Mouse (Mus musculus): ENCODE measurements at regions not wholly inside any gene's neighbourhood (a gene's known extent, or its start where the extent isn't known, plus 50 kb on each side); places are given as distances from the start of the nearest gene placed in this dataset.

DNA sequence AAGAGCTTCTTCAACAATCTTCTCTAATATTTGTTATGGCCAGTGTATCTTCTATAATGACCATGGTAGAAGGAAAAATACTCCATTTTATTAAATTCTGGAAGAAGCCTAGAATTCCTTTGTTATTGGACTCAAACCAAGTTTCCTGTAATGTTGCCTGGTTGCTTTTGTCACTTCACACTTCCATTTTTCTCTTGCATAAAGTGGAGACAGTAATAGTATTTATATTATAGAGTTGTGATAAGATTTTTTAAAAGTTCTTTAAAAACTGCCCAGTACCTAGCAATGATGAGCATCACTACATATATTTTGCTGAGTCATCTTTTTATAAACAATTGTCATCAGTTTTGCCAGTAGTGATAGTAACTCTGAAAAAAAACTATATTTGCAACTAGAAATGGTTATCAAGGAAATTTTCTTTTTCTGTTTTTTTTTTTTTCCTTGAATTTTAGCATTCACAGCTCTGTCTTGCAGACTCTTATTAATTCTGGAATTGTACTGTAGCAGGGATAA lies 415.2 kb upstream of the Aga start:
- Histone ChIP-seq H3K4me1 (ENCODE audit: control insufficient read depth, insufficient read depth, low read length) (no peaks in the 10 kb centered on the region), H3K4me3 (replicated peaks; ENCODE audit: insufficient read depth, low read depth, low read length) (no peak overlapping the region), H3K27me3 (ENCODE audit: control insufficient read depth, insufficient read depth, low read length) (no peaks in the 10 kb centered on the region), H3K27ac (ENCODE audit: insufficient read depth, low read length) (no peak overlapping the region)
- DNase-seq = no peak
- TF ChIP-seq CTCF (IDR thresholded peaks at IDR 0.05; ENCODE audit: borderline replicate concordance, insufficient read depth, low read depth, low read length) (no peak), POLR2A (IDR thresholded peaks at IDR 0.05; ENCODE audit: borderline replicate concordance, insufficient read depth, low read length) (no peak)

DNA sequence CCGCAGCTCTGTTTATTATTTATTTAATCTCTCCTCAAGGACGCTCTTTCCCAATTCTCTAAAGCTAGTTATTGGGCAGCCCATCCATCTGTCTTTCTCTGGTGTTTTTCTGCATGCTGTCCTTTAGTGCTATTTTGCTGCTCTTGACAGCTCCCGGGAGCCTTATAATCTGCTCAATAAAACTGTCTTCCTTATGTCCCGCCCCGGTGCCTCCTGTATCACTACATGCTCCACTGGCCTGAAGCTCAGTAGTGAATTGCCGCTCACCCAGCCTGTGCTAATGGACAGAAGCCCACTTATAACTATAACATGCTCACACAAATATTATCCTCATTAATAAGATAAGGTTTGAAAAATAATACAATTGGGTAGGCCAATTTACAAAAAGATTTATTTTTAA lies 371.5 kb upstream of the Aga start:
- DNase-seq = no peak
- WGBS = 78% methylated on average over 6 of the region's 6 CpGs
- TF ChIP-seq POLR2A (IDR thresholded peaks at IDR 0.05; ENCODE audit: borderline replicate concordance, insufficient read depth, low read length) = no peak
- TF ChIP-seq CTCF (IDR thresholded peaks at IDR 0.05; ENCODE audit: borderline replicate concordance, insufficient read depth, low read depth, low read length) = no peak
- no peak overlapping the region for H3K4me3 ChIP-seq (replicated peaks; ENCODE audit: insufficient read depth, low read depth, low read length)
- H3K27ac ChIP-seq (ENCODE audit: insufficient read depth, low read length) = no peak overlapping the region
- H3K27me3 ChIP-seq (ENCODE audit: control insufficient read depth, insufficient read depth, low read length) = no peaks in the 10 kb centered on the region
- H3K4me1 ChIP-seq (ENCODE audit: control insufficient read depth, insufficient read depth, low read length) = no peaks in the 10 kb centered on the region

DNA sequence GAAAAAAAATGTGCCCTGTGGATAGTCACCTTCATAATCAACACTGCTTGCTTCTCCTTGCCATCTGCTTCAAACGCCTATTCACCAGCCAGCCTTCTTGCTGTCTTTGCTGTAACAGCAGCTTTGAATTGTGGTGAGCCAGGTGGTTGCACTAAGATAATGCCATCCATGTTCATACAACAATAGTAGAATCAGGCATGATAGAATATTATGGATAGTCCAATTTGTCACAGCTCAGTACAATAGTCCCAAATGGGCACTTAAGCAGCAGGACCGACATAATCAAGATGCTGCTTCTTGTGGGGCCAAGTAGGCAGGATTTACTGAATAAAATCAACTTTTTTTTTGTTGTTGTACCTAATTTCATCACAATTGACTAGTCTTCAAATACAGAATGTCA lies 362.6 kb upstream of the Aga start:
- H3K4me1 ChIP-seq (ENCODE audit: control insufficient read depth, insufficient read depth, low read length) = no peaks in the 10 kb centered on the region
- TF ChIP-seq CTCF (IDR thresholded peaks at IDR 0.05; ENCODE audit: borderline replicate concordance, insufficient read depth, low read depth, low read length) (no peak), POLR2A (IDR thresholded peaks at IDR 0.05; ENCODE audit: borderline replicate concordance, insufficient read depth, low read length) (no peak)
- no peak overlapping the region for H3K27ac ChIP-seq (ENCODE audit: insufficient read depth, low read length)
- WGBS = 45% methylated on average over 2 of the region's 2 CpGs
- no peak for DNase-seq
- no peaks in the 10 kb centered on the region for H3K27me3 ChIP-seq (ENCODE audit: control insufficient read depth, insufficient read depth, low read length)
- no peak overlapping the region for H3K4me3 ChIP-seq (replicated peaks; ENCODE audit: insufficient read depth, low read depth, low read length)

DNA sequence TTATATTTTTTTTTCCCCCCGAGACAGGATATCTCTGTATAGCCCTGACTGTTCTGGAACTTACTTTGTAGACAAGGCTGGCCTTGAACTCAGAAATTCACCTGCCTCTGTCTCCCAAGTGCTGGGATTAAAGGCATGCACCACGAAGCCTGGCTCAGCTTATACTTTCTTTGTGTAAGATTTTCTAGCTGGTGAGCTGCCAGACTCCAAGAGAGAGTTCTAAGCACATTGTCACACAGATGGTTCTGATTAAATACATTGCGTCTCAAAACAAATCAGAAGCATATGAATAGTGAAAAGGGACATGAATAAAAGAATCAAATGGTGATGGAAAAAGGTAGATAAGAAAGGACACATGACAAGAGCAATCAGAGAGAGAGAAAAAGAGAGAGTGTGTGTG lies 347.5 kb upstream of the Aga start:
- TF ChIP-seq POLR2A (IDR thresholded peaks at IDR 0.05; ENCODE audit: borderline replicate concordance, insufficient read depth, low read length) (no peak), CTCF (IDR thresholded peaks at IDR 0.05; ENCODE audit: borderline replicate concordance, insufficient read depth, low read depth, low read length) (no peak)
- no peaks in the 10 kb centered on the region for H3K4me1 ChIP-seq (ENCODE audit: control insufficient read depth, insufficient read depth, low read length)
- no peaks in the 10 kb centered on the region for H3K27me3 ChIP-seq (ENCODE audit: control insufficient read depth, insufficient read depth, low read length)
- no peak overlapping the region for H3K27ac ChIP-seq (ENCODE audit: insufficient read depth, low read length)
- 36% methylated on average over 3 of the region's 3 CpGs for WGBS
- H3K4me3 ChIP-seq (replicated peaks; ENCODE audit: insufficient read depth, low read depth, low read length) = no peak overlapping the region
- no peak for DNase-seq

DNA sequence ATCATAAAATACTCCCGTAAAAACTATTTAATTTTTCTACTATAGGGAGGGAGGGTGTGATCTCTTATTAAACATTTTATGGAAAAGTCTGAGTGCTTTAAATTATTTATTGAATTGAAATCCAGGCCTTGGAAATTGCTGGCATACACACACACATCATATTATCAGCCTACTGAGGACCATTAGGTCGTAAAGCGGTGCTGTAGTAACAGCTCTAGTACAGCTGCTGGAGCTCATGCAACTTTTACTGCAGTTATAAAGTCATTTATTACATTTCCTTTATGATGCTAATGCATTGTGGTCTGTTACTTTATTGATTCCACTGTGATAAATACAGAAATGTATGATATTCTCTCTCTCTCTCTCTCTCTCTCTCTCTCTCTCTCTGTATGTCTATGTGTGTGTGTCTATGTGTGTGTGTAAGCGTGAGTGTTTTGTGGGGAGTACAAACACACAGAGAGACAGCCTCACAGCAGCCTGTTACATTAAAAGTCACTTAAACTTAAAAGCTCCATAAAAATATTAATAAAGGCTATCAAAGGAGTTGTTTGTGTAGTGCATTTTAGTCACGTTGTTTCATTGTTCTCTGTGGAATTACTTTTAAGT lies 339.7 kb upstream of the Aga start:
- 94% methylated on average over 5 of the region's 5 CpGs for whole genome bisulfite sequencing
- DNase-seq = no peak
- H3K4me3 ChIP-seq (replicated peaks; ENCODE audit: insufficient read depth, low read depth, low read length) = no peak overlapping the region

DNA sequence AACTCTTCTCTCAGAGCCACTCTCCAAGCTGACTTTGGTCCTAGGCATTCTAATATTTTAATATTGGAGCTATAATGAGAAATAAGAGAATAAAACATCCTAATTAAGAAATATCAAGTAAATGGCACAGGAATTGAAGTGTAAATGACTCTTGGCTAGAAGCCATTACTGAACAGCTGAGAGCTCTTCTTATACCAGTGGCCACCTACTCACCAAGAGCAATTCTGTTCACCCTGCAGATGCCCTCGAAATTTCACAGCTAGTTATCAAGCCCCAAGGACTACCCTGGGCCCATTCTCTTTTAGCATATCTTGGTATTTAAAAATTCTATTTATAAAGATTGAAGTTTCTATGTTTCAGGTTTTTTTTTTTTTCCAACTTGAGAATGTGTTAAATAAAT lies 319.0 kb upstream of the Aga start:
- WGBS = 9% methylated on average over 1 of the region's 1 CpGs
- H3K4me1 ChIP-seq (ENCODE audit: control insufficient read depth, insufficient read depth, low read length) = no peaks in the 10 kb centered on the region
- no peak overlapping the region for H3K27ac ChIP-seq (ENCODE audit: insufficient read depth, low read length)
- no peak for DNase-seq
- TF ChIP-seq POLR2A (IDR thresholded peaks at IDR 0.05; ENCODE audit: borderline replicate concordance, insufficient read depth, low read length) (no peak), CTCF (IDR thresholded peaks at IDR 0.05; ENCODE audit: borderline replicate concordance, insufficient read depth, low read depth, low read length) (no peak)
- H3K27me3 ChIP-seq (ENCODE audit: control insufficient read depth, insufficient read depth, low read length) = no peaks in the 10 kb centered on the region
- H3K4me3 ChIP-seq (replicated peaks; ENCODE audit: insufficient read depth, low read depth, low read length) = no peak overlapping the region

More for the DNA sequence above, 339.7 kb upstream of the Aga start:
- TF ChIP-seq POLR2A (IDR thresholded peaks at IDR 0.05; ENCODE audit: borderline replicate concordance, insufficient read depth, low read length) = no peak
- no peak for TF ChIP-seq CTCF (IDR thresholded peaks at IDR 0.05; ENCODE audit: borderline replicate concordance, insufficient read depth, low read depth, low read length)
- Histone ChIP-seq H3K27ac (ENCODE audit: insufficient read depth, low read length) (no peak overlapping the region), H3K4me1 (ENCODE audit: control insufficient read depth, insufficient read depth, low read length) (no peaks in the 10 kb centered on the region), H3K27me3 (ENCODE audit: control insufficient read depth, insufficient read depth, low read length) (no peaks in the 10 kb centered on the region)

DNA sequence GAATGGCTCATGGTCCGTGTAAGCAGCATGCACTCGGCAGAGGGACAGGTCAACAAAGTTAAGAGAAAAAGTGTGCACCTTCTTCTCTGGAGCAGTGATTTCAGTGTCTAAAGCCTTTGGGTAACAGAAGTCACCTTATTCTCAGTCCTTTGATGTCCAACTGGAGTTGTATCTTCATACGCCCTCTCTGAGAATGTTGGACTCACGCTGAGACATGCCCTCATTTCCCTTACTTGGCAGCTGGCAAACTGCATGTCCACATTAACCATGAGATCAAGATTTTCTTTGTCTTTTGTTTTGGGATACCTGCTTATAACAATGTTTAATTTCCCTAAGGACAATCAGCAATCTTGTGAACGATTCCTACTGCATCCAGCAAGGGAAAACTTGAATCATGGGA lies 289.3 kb upstream of the Aga start:
- Histone ChIP-seq H3K4me3 (replicated peaks; ENCODE audit: insufficient read depth, low read depth, low read length) (no peak overlapping the region), H3K4me1 (ENCODE audit: control insufficient read depth, insufficient read depth, low read length) (peaks cover 4% of the 10 kb centered on the region; the same call in 1 of the 2 replicates), H3K27ac (ENCODE audit: insufficient read depth, low read length) (no peak overlapping the region), H3K27me3 (ENCODE audit: control insufficient read depth, insufficient read depth, low read length) (no peaks in the 10 kb centered on the region)
- TF ChIP-seq POLR2A (IDR thresholded peaks at IDR 0.05; ENCODE audit: borderline replicate concordance, insufficient read depth, low read length) = no peak
- no peak for TF ChIP-seq CTCF (IDR thresholded peaks at IDR 0.05; ENCODE audit: borderline replicate concordance, insufficient read depth, low read depth, low read length)
- DNase-seq = peak; percentile 22 to 61
- WGBS = 21% methylated on average over 5 of the region's 5 CpGs
